Mouse (Mus musculus) heart, postnatal 4 days (tissue): Measurements from ENCODE around the gene Srsx. TPM values are rescaled to one million over a fixed set of nuclear protein-coding genes. Genes with fewer than 3 reads are reported as not detected.
"Not testable (repeated sequence)": the region's sequence is repeated elsewhere in the genome, so short reads cannot be mapped to it uniquely, and the experiment has no call there.

Experiments used
- DNase-seq: peaks from one replicate; pipeline ENCODE4 v3.0.0; 2021
- total RNA-seq, 2 experiments: library from RNA; stranded (reverse); gene quantifications; 2 replicates each; pipeline ENCODE4 v1.2.3; 2021

Srsx gene
- not detected for total RNA-seq

DNA sequence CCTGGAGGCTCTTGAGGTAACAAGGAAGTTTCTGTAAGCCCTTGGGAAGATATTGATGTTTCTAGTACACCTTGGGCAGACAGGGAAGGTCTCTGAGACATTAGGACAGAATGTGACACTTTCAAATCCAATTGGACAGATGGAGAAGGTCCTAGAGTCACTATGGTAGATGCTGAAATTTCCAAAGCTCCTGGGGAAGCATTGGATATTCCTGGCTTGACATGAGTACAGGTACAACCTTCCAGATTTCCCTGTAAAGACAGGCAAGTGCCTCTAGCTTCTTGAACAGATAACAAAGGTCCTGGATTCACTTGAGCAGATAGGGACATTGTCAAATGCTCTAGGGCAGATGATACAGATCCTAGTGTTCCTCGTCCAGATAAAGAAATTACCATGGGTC lies at the start of gene Srsx:
TSS of gene Srsx (minus strand) at position 101 of the 400 bp plus-strand sequence.
- not testable (repeated sequence) for DNase-seq

- not testable (repeated sequence) for DNase-seq
Measured at GRCm38 (mm10) chrX:123246807-123247206, 24.5 kb upstream of the Srsx start, which contains the start of gene Gm17577. Gene Gm17577 (minus strand): TSS chrX:123246907.

Other genes starting within 250 kb of the Srsx start
- gene Gm17521, start 192.8 kb downstream of the Srsx start, total RNA-seq, result not detected
- 10 to 100 TPM in 1 of 2 experiments, 1 to 10 TPM in 1; 6.7 to 11.4 TPM for gene Cldn34c1, start 119.0 kb downstream of the Srsx start, total RNA-seq
- not detected for gene Gm17577, start 24.4 kb upstream of the Srsx start, total RNA-seq